Mouse (Mus musculus) c-Kit-positive CD71-positive TER-119-positive erythroid progenitor cells, embryonic 14.5 days (primary cell): ENCODE measurements around the gene Flna.
"Not testable (repeated sequence)": the region's sequence is repeated elsewhere in the genome, so short reads cannot be mapped to it uniquely, and the experiment has no call there.

Source experiments
- DNase-seq: peaks from one replicate; pipeline ENCODE4 v3.0.0-alpha.2; 2013; ENCODE audit warnings: low spot score

The Flna gene

GRCm38 (mm10) chrX:74246213-74246681 lies 3.4 kb downstream of the Flna start:
- peak; percentile 75 for DNase-seq

GRCm38 (mm10) chrX:74245687-74246086 lies 3.9 kb downstream of the Flna start:
- peak; percentile 33 for DNase-seq

GRCm38 (mm10) chrX:74245107-74245506 lies 4.5 kb downstream of the Flna start:
- no peak for DNase-seq

- DNase-seq = no peak
These were observed 5.0 kb downstream of the Flna start for GRCm38 (mm10) chrX:74244614-74245083.

GRCm38 (mm10) chrX:74243807-74244206 lies 5.8 kb downstream of the Flna start:
- DNase-seq = peak; percentile 53

- no peak for DNase-seq
These were observed 6.2 kb downstream of the Flna start for GRCm38 (mm10) chrX:74243396-74243795.

- DNase-seq = no peak
These were observed 9.3 kb downstream of the Flna start for GRCm38 (mm10) chrX:74240332-74240731.

- no peak for DNase-seq
These were observed 16.4 kb downstream of the Flna start for GRCm38 (mm10) chrX:74233196-74233595.

- DNase-seq = no peak
These were observed 19.6 kb downstream of the Flna start for GRCm38 (mm10) chrX:74230038-74230437.

GRCm38 (mm10) chrX:74220099-74220498 lies 29.5 kb downstream of the Flna start:
- DNase-seq = not testable (repeated sequence)

GRCm38 (mm10) chrX:74219449-74219848 lies 30.2 kb downstream of the Flna start:
- no peak for DNase-seq

GRCm38 (mm10) chrX:74218496-74218895 lies 31.1 kb downstream of the Flna start:
- DNase-seq = no peak

GRCm38 (mm10) chrX:74203556-74203955 lies 46.1 kb downstream of the Flna start:
- DNase-seq = no peak

GRCm38 (mm10) chrX:74176959-74177358 lies 72.7 kb downstream of the Flna start, which contains the start of gene Tktl1:
Gene Tktl1, plus strand, starts transcription at chrX:74177259.
- DNase-seq = no peak
